Mouse (Mus musculus): ENCODE results near the gene Trib2. TPM values are rescaled to one million over a fixed set of nuclear protein-coding genes. Genes with fewer than 3 reads are reported as not detected.

The Trib2 gene
- polyA plus RNA-seq, 1 experiment from 2014 or later: 61.7 TPM

GRCm38 (mm10) chr12:15804931-15805331 lies 11.8 kb downstream of the Trib2 start:
- no peaks in the 10 kb centered on the region for H3K9me3 ChIP-seq (replicated peaks; ENCODE audit: control insufficient read depth, low read length)
- no peaks in the 10 kb centered on the region for H3K36me3 ChIP-seq (replicated peaks; ENCODE audit: control insufficient read depth, insufficient read depth, low read depth, low read length)
- DNase-seq (ENCODE audit: low spot score) (no peak), ATAC-seq (replicated peaks; ENCODE audit: insufficient number of reproducible peaks, low FRiP score, low TSS enrichment, low read depth) (no peak)
- no peak overlapping the region for H3K9ac ChIP-seq (replicated peaks; ENCODE audit: low read length)
- H3K27me3 ChIP-seq (ENCODE audit: control insufficient read depth, insufficient read depth, low read length): no peaks in the 10 kb centered on the region
- no peak overlapping the region for H3K27ac ChIP-seq (replicated peaks; ENCODE audit: low read depth, low read length)
- H3K4me2 ChIP-seq (ENCODE audit: low read depth, low read length): no peak overlapping the region
- H3K4me1 ChIP-seq (ENCODE audit: control insufficient read depth, insufficient read depth, low read length): no peaks in the 10 kb centered on the region
- no peak overlapping the region for H3K4me3 ChIP-seq (ENCODE audit: low read depth, low read length)
- WGBS: 45% methylated on average over 1 of the region's 1 CpGs

- H3K36me3 ChIP-seq (replicated peaks; ENCODE audit: control insufficient read depth, insufficient read depth, low read depth, low read length): no peaks in the 10 kb centered on the region
- no peaks in the 10 kb centered on the region for H3K4me1 ChIP-seq (ENCODE audit: control insufficient read depth, insufficient read depth, low read length)
- ATAC-seq (replicated peaks; ENCODE audit: insufficient number of reproducible peaks, low FRiP score, low TSS enrichment, low read depth): no peak
- no peak overlapping the region for H3K4me3 ChIP-seq (ENCODE audit: low read depth, low read length)
- no peak overlapping the region for H3K4me2 ChIP-seq (ENCODE audit: low read depth, low read length)
- H3K27me3 ChIP-seq (ENCODE audit: control insufficient read depth, insufficient read depth, low read length): no peaks in the 10 kb centered on the region
- no peaks in the 10 kb centered on the region for H3K9me3 ChIP-seq (replicated peaks; ENCODE audit: control insufficient read depth, low read length)
- DNase-seq (ENCODE audit: low spot score): no peak
- no peak overlapping the region for H3K27ac ChIP-seq (replicated peaks; ENCODE audit: low read depth, low read length)
- 85% methylated on average over 5 of the region's 5 CpGs for WGBS
- no peak overlapping the region for H3K9ac ChIP-seq (replicated peaks; ENCODE audit: low read length)
Observed at GRCm38 (mm10) chr12:15803936-15804438, 12.7 kb downstream of the Trib2 start.

GRCm38 (mm10) chr12:15801571-15801930 lies 15.2 kb downstream of the Trib2 start:
- no peaks in the 10 kb centered on the region for H3K9me3 ChIP-seq (replicated peaks; ENCODE audit: control insufficient read depth, low read length)
- no peak overlapping the region for H3K27ac ChIP-seq (replicated peaks; ENCODE audit: low read depth, low read length)
- no peak for ATAC-seq (replicated peaks; ENCODE audit: insufficient number of reproducible peaks, low FRiP score, low TSS enrichment, low read depth)
- H3K9ac ChIP-seq (replicated peaks; ENCODE audit: low read length): no peak overlapping the region
- 91% methylated on average over 4 of the region's 4 CpGs for WGBS
- no peak overlapping the region for H3K4me3 ChIP-seq (ENCODE audit: low read depth, low read length)
- H3K36me3 ChIP-seq (replicated peaks; ENCODE audit: control insufficient read depth, insufficient read depth, low read depth, low read length): no peaks in the 10 kb centered on the region; the same call in 1 of the 2 replicates
- H3K4me2 ChIP-seq (ENCODE audit: low read depth, low read length): no peak overlapping the region
- DNase-seq (ENCODE audit: low spot score): no peak
- H3K27me3 ChIP-seq (ENCODE audit: control insufficient read depth, insufficient read depth, low read length): no peaks in the 10 kb centered on the region
- no peaks in the 10 kb centered on the region for H3K4me1 ChIP-seq (ENCODE audit: control insufficient read depth, insufficient read depth, low read length)

GRCm38 (mm10) chr12:15800914-15801570 lies 15.7 kb downstream of the Trib2 start:
- Histone ChIP-seq H3K27ac (replicated peaks; ENCODE audit: low read depth, low read length) (no peak overlapping the region), H3K9me3 (replicated peaks; ENCODE audit: control insufficient read depth, low read length) (no peaks in the 10 kb centered on the region), H3K4me2 (ENCODE audit: low read depth, low read length) (no peak overlapping the region), H3K27me3 (ENCODE audit: control insufficient read depth, insufficient read depth, low read length) (no peaks in the 10 kb centered on the region), H3K9ac (replicated peaks; ENCODE audit: low read length) (no peak overlapping the region), H3K36me3 (replicated peaks; ENCODE audit: control insufficient read depth, insufficient read depth, low read depth, low read length) (no peaks in the 10 kb centered on the region; the same call in 1 of the 2 replicates), H3K4me3 (ENCODE audit: low read depth, low read length) (no peak overlapping the region), H3K4me1 (ENCODE audit: control insufficient read depth, insufficient read depth, low read length) (no peaks in the 10 kb centered on the region)
- WGBS: 42% methylated on average over 9 of the region's 9 CpGs
- ATAC-seq (replicated peaks; ENCODE audit: insufficient number of reproducible peaks, low FRiP score, low TSS enrichment, low read depth) (peak; percentile 63), DNase-seq (ENCODE audit: low spot score) (peak; percentile 63)

- ATAC-seq (replicated peaks; ENCODE audit: insufficient number of reproducible peaks, low FRiP score, low TSS enrichment, low read depth): no peak
- DNase-seq (ENCODE audit: low spot score): no peak
Observed at GRCm38 (mm10) chr12:15800196-15800913, 16.4 kb downstream of the Trib2 start.

GRCm38 (mm10) chr12:15798019-15798418 lies 18.7 kb downstream of the Trib2 start:
- DNase-seq (ENCODE audit: low spot score) (no peak), ATAC-seq (replicated peaks; ENCODE audit: insufficient number of reproducible peaks, low FRiP score, low TSS enrichment, low read depth) (no peak)
- H3K4me3 ChIP-seq (ENCODE audit: low read depth, low read length): no peak overlapping the region
- 63% methylated on average over 7 of the region's 7 CpGs for WGBS
- no peaks in the 10 kb centered on the region for H3K4me1 ChIP-seq (ENCODE audit: control insufficient read depth, insufficient read depth, low read length)
- no peaks in the 10 kb centered on the region for H3K27me3 ChIP-seq (ENCODE audit: control insufficient read depth, insufficient read depth, low read length)
- no peak overlapping the region for H3K27ac ChIP-seq (replicated peaks; ENCODE audit: low read depth, low read length)
- no peak overlapping the region for H3K9ac ChIP-seq (replicated peaks; ENCODE audit: low read length)
- H3K36me3 ChIP-seq (replicated peaks; ENCODE audit: control insufficient read depth, insufficient read depth, low read depth, low read length): no peaks in the 10 kb centered on the region; the same call in none of the 2 replicates
- no peaks in the 10 kb centered on the region for H3K9me3 ChIP-seq (replicated peaks; ENCODE audit: control insufficient read depth, low read length)
- no peak overlapping the region for H3K4me2 ChIP-seq (ENCODE audit: low read depth, low read length)

More at GRCm38 (mm10) chr12:15800196-15800913, 16.4 kb downstream of the Trib2 start:
- 81% methylated on average over 4 of the region's 4 CpGs for WGBS
- Histone ChIP-seq H3K4me1 (ENCODE audit: control insufficient read depth, insufficient read depth, low read length) (no peaks in the 10 kb centered on the region), H3K4me2 (ENCODE audit: low read depth, low read length) (no peak overlapping the region), H3K27ac (replicated peaks; ENCODE audit: low read depth, low read length) (no peak overlapping the region), H3K9me3 (replicated peaks; ENCODE audit: control insufficient read depth, low read length) (no peaks in the 10 kb centered on the region), H3K4me3 (ENCODE audit: low read depth, low read length) (no peak overlapping the region), H3K27me3 (ENCODE audit: control insufficient read depth, insufficient read depth, low read length) (no peaks in the 10 kb centered on the region), H3K9ac (replicated peaks; ENCODE audit: low read length) (no peak overlapping the region), H3K36me3 (replicated peaks; ENCODE audit: control insufficient read depth, insufficient read depth, low read depth, low read length) (no peaks in the 10 kb centered on the region; the same call in 1 of the 2 replicates)

GRCm38 (mm10) chr12:15795886-15796285 lies 20.8 kb downstream of the Trib2 start:
- ATAC-seq (replicated peaks; ENCODE audit: insufficient number of reproducible peaks, low FRiP score, low TSS enrichment, low read depth): no peak
- no peaks in the 10 kb centered on the region for H3K4me1 ChIP-seq (ENCODE audit: control insufficient read depth, insufficient read depth, low read length)
- no peak for DNase-seq (ENCODE audit: low spot score)
- H3K4me3 ChIP-seq (ENCODE audit: low read depth, low read length): no peak overlapping the region
- H3K27me3 ChIP-seq (ENCODE audit: control insufficient read depth, insufficient read depth, low read length): no peaks in the 10 kb centered on the region
- no peak overlapping the region for H3K9ac ChIP-seq (replicated peaks; ENCODE audit: low read length)
- H3K27ac ChIP-seq (replicated peaks; ENCODE audit: low read depth, low read length): no peak overlapping the region
- 67% methylated on average over 3 of the region's 3 CpGs for WGBS
- H3K9me3 ChIP-seq (replicated peaks; ENCODE audit: control insufficient read depth, low read length): no peaks in the 10 kb centered on the region
- no peaks in the 10 kb centered on the region; the same call in none of the 2 replicates for H3K36me3 ChIP-seq (replicated peaks; ENCODE audit: control insufficient read depth, insufficient read depth, low read depth, low read length)
- no peak overlapping the region for H3K4me2 ChIP-seq (ENCODE audit: low read depth, low read length)

GRCm38 (mm10) chr12:15793336-15793735 lies 23.4 kb downstream of the Trib2 start:
- Histone ChIP-seq H3K9me3 (replicated peaks; ENCODE audit: control insufficient read depth, low read length) (no peaks in the 10 kb centered on the region), H3K9ac (replicated peaks; ENCODE audit: low read length) (no peak overlapping the region), H3K4me3 (ENCODE audit: low read depth, low read length) (no peak overlapping the region), H3K4me1 (ENCODE audit: control insufficient read depth, insufficient read depth, low read length) (no peaks in the 10 kb centered on the region), H3K4me2 (ENCODE audit: low read depth, low read length) (no peak overlapping the region), H3K36me3 (replicated peaks; ENCODE audit: control insufficient read depth, insufficient read depth, low read depth, low read length) (no peaks in the 10 kb centered on the region; the same call in none of the 2 replicates), H3K27ac (replicated peaks; ENCODE audit: low read depth, low read length) (no peak overlapping the region), H3K27me3 (ENCODE audit: control insufficient read depth, insufficient read depth, low read length) (no peaks in the 10 kb centered on the region)
- DNase-seq (ENCODE audit: low spot score) (no peak), ATAC-seq (replicated peaks; ENCODE audit: insufficient number of reproducible peaks, low FRiP score, low TSS enrichment, low read depth) (no peak)
- WGBS: 94% methylated on average over 8 of the region's 8 CpGs
